Mouse (Mus musculus) liver, embryonic 14.5 days (tissue): ENCODE measurements around the gene Slc30a9.
A peak's percentile ranks its signal among the peaks of the same experiment; 100 is the strongest.

Experiments
- CTCF ChIP-seq: IDR thresholded peaks from 2 replicates; pipeline ENCODE4 v1.5.1; 2016; ENCODE audit warnings: antibody characterized with exemption, low read depth, control low read depth
- EP300 ChIP-seq: IDR thresholded peaks from 2 replicates; pipeline ENCODE4 v1.6.1; 2016; ENCODE audit warnings: antibody characterized with exemption, low read depth

GRCm38 (mm10) chr5:67306698-67307521, at the start of gene Slc30a9:
- TF ChIP-seq CTCF (no peak), EP300 (peak; percentile 29; the same call in 1 of the 2 replicates)
